Mouse (Mus musculus): ENCODE results near the gene Atl1. TPM values are rescaled to one million over a fixed set of nuclear protein-coding genes. Genes with fewer than 3 reads are reported as not detected.

The Atl1 gene
- polyA plus RNA-seq, 1 experiment from 2014 or later = 4.5 TPM

GRCm38 (mm10) chr12:70005103-70005502, 112.7 kb downstream of the Atl1 start:
- no peaks in the 10 kb centered on the region for H3K4me1 ChIP-seq (ENCODE audit: control insufficient read depth, insufficient read depth, low read length)
- no peak overlapping the region for H3K9ac ChIP-seq (ENCODE audit: low read length)
- H3K9me3 ChIP-seq (replicated peaks; ENCODE audit: control insufficient read depth, low read length) = no peaks in the 10 kb centered on the region
- 74% methylated on average over 4 of the region's 4 CpGs for WGBS
- no peak for ATAC-seq (ENCODE audit: insufficient read depth, low FRiP score)
- no peak overlapping the region for H3K27ac ChIP-seq (ENCODE audit: low read length)
- no peak overlapping the region for H3K4me2 ChIP-seq (ENCODE audit: low read depth, low read length)
- H3K4me3 ChIP-seq (replicated peaks; ENCODE audit: low read length) = no peak overlapping the region
- no peaks in the 10 kb centered on the region for H3K36me3 ChIP-seq (ENCODE audit: control insufficient read depth, insufficient read depth, low read length)
- no peaks in the 10 kb centered on the region for H3K27me3 ChIP-seq (ENCODE audit: control insufficient read depth, insufficient read depth, low read length)

DNA sequence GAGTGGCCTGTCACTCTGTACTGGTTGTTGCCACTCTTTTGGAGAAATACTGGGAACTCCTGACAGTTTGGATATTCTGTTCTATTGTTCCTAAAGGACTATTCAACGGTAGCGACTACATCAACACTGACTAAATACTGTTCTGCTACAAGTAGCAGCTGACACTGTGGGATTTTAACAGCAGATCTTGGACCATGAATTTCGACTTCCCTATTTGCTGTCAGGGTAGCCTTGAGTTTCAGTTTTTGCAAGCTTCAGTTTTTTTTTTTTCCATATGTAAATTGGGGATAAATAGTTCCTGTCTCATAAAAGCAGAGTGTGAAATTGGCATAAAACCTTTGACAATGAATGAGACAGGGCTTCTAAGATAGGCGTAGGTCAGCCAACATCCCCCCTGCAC, 117.9 kb downstream of the Atl1 start:
- H3K36me3 ChIP-seq (ENCODE audit: control insufficient read depth, insufficient read depth, low read length) = peaks cover 7% of the 10 kb centered on the region; the same call in 1 of the 2 replicates
- H3K4me2 ChIP-seq (ENCODE audit: low read depth, low read length) = no peak overlapping the region
- peaks cover 3% of the 10 kb centered on the region for H3K9me3 ChIP-seq (replicated peaks; ENCODE audit: control insufficient read depth, low read length)
- H3K27me3 ChIP-seq (ENCODE audit: control insufficient read depth, insufficient read depth, low read length) = no peaks in the 10 kb centered on the region
- no peak for ATAC-seq (ENCODE audit: insufficient read depth, low FRiP score)
- H3K9ac ChIP-seq (ENCODE audit: low read length) = no peak overlapping the region
- WGBS = 95% methylated on average over 4 of the region's 4 CpGs
- H3K4me1 ChIP-seq (ENCODE audit: control insufficient read depth, insufficient read depth, low read length) = no peaks in the 10 kb centered on the region
- no peak overlapping the region for H3K4me3 ChIP-seq (replicated peaks; ENCODE audit: low read length)
- H3K27ac ChIP-seq (ENCODE audit: low read length) = no peak overlapping the region

GRCm38 (mm10) chr12:70011681-70012080, 119.3 kb downstream of the Atl1 start:
- Histone ChIP-seq H3K4me2 (ENCODE audit: low read depth, low read length) (no peak overlapping the region), H3K4me1 (ENCODE audit: control insufficient read depth, insufficient read depth, low read length) (no peaks in the 10 kb centered on the region), H3K9me3 (replicated peaks; ENCODE audit: control insufficient read depth, low read length) (peaks cover 3% of the 10 kb centered on the region), H3K9ac (ENCODE audit: low read length) (no peak overlapping the region), H3K36me3 (ENCODE audit: control insufficient read depth, insufficient read depth, low read length) (peaks cover 7% of the 10 kb centered on the region; the same call in 1 of the 2 replicates), H3K27ac (ENCODE audit: low read length) (no peak overlapping the region), H3K4me3 (replicated peaks; ENCODE audit: low read length) (no peak overlapping the region), H3K27me3 (ENCODE audit: control insufficient read depth, insufficient read depth, low read length) (no peaks in the 10 kb centered on the region)
- ATAC-seq (ENCODE audit: insufficient read depth, low FRiP score) = no peak
- WGBS = 60% methylated on average over 5 of the region's 5 CpGs

DNA sequence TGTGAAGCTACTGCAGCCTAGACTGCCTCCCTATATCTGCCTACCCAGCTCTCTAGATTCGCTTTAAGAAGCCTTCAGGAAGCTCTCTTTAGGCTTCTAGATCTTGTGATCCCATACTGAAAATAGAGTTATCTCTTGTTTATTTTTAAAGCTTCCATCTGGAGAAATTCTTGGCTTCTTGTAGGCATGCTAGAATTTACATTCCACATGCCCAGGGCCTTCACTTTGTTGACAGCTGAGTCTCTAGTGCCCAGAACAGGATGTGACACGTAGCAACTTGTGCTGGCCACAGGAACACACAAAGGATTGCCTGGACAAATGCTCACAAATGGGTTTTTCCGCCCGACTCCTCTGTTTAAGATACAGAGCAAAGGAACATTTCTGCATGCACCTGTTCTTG, 123.5 kb downstream of the Atl1 start:
- Histone ChIP-seq H3K9ac (ENCODE audit: low read length) (no peak overlapping the region), H3K4me3 (replicated peaks; ENCODE audit: low read length) (no peak overlapping the region), H3K9me3 (replicated peaks; ENCODE audit: control insufficient read depth, low read length) (peaks cover 2% of the 10 kb centered on the region), H3K36me3 (ENCODE audit: control insufficient read depth, insufficient read depth, low read length) (peaks cover 5% of the 10 kb centered on the region; the same call in 1 of the 2 replicates), H3K4me1 (ENCODE audit: control insufficient read depth, insufficient read depth, low read length) (no peaks in the 10 kb centered on the region), H3K27me3 (ENCODE audit: control insufficient read depth, insufficient read depth, low read length) (no peaks in the 10 kb centered on the region), H3K27ac (ENCODE audit: low read length) (no peak overlapping the region), H3K4me2 (ENCODE audit: low read depth, low read length) (no peak overlapping the region)
- ATAC-seq (ENCODE audit: insufficient read depth, low FRiP score) = no peak
- 55% methylated on average over 4 of the region's 4 CpGs for WGBS

Other genes with a start within 250 kb of the Atl1 start
- gene Sos2, start 210.8 kb upstream of the Atl1 start, polyA plus RNA-seq (2015; fragmentation: Nextera tagmentation; extraction: Ambion mirVana) = 8.2 and 11.8 TPM in 2 replicates
- 18.3 and 21.7 TPM in 2 replicates for gene L2hgdh, start 167.7 kb upstream of the Atl1 start, polyA plus RNA-seq (2015; fragmentation: Nextera tagmentation; extraction: Ambion mirVana)
- gene Atp5s, start 167.7 kb upstream of the Atl1 start, polyA plus RNA-seq (2015; fragmentation: Nextera tagmentation; extraction: Ambion mirVana) = 25.1 and 25.5 TPM in 2 replicates
- 2.6 and 2.8 TPM in 2 replicates for gene Cdkl1, start 101.3 kb upstream of the Atl1 start, polyA plus RNA-seq (2015; fragmentation: Nextera tagmentation; extraction: Ambion mirVana)
- gene Map4k5, start 586 bp downstream of the Atl1 start, polyA plus RNA-seq (2015; fragmentation: Nextera tagmentation; extraction: Ambion mirVana) = 19.1 and 24.3 TPM in 2 replicates
- 0.36 and 0.68 TPM in 2 replicates for gene Sav1, start 94.4 kb downstream of the Atl1 start, polyA plus RNA-seq (2015; fragmentation: Nextera tagmentation; extraction: Ambion mirVana)
- 10.0 and 10.7 TPM in 2 replicates for gene Nin, start 221.1 kb downstream of the Atl1 start, polyA plus RNA-seq (2015; fragmentation: Nextera tagmentation; extraction: Ambion mirVana)